Mouse (Mus musculus) cerebellum, adult 18-20 months (tissue): ENCODE measurements around the gene Skp1a.

Experiments
- DNase-seq, 2 experiments: peaks; one replicate each; pipeline ENCODE4 v3.0.0; 2021

Gene Skp1a

DNA sequence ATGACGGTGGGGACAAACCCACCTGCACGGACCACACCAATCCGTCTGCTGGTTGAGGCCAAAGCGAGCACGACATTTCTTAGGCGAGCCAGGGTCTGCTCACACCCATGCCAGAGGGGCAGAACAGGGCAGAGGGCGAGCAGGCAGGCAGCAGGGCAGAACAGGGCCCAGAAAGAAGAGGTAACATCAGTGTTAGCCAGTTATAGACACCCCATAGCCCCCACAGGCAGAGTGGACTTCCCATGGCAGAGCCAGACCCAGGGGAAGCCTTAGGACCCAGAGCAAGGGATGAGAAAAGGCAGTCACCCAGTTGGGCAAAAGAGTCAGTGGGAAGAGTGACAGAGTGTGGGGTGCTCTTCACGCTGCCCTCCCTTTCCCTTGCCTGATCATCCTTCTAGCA lies 23.3 kb downstream of the Skp1a start:
- DNase-seq, result no peak

DNA sequence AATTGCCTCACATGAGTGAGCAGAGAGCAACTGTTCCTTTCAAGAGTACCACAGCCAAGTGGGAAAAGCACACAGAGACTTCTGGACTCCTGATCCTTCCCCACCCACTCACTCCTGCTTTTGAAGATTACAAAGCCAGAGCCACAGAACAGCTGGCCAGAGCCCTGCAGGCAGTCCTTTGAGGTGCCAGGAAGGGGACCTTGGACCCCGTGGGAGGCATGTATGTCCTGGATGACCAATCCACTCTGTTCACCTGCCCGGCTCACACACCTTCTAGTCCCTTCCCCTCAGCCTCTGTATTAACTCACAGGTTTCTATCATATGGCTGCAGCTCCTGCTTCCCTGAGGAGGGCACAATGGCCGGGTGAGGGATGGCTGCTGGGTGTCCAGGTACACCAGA lies 25.6 kb downstream of the Skp1a start:
- no peak for DNase-seq

DNA sequence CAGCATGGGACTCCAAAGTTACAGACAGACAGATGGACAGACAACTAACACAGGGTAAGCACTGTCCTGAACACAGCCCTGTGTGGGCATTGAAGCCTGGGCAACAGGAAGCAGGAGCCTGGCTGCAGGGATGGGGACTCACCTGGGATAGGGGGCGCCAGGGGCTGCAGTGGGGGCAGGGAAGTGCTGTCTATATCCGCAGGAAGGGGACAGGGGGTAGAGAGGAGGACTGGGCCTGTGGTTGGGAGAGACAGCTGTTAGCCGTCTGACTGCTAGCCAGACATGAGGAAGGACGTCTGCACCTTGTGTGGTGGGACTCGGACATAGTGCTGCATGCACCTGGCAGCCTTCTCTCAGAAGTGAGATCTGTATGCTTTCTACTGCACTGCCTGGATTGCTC lies 26.9 kb downstream of the Skp1a start:
- no peak for DNase-seq

DNA sequence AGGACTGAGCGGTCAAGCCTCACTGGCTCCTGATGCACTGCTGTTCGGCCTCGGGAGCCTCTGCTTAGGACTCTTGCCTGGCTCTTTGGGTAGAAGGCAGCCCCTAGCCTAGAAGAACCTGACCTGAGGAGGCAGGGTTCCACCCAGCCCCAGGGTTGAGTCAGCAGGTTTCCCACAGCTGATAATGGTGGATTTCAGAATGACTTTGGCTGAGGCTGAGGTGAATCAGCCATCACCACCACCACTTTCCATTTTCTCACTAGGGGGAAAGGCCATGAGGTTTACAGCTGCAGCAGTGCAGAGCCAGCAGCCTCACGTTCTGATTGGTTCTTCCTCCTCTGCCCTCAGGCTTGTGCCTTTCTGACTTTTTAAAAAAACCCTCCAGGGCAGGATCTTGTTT lies 29.1 kb downstream of the Skp1a start:
- no peak for DNase-seq

DNA sequence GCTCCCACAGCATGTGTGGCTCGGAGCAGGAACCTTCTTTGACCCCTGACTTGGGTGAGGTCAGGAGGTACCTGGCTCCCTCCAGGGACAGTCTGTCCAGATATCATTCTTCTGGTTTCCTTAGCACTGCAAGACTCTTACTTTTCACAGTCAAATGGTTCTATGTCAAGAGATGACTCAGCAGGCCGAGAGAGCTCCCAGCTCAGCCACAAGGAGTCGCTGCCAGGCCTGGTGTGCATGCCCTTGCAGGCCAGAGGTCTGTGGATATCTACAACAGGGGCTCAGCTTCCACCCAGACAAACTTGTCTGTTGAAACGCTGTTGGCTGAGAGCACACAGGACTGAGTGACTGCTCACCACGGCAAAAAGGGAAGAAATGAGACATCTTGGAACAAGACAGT lies 30.1 kb downstream of the Skp1a start:
- no peak for DNase-seq

DNA sequence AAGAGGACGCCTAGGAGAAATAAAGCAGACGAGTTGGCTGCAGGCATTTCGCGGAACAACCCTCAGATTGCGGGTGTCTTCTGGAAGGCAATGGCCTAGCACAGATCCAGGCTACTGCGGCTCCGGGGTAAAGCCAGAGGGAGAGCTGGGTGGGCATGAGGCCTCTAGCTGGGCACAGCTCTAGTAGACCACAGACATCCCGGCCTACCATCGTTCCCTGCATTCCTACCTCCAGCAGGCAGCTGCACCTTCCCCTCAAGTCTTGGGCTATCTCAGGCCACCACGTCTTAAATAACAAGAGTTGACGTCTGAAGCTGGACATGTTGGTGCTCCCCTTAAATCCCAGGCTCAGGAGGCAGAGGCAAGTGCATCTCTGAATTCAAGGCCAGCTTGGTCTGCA lies 30.5 kb downstream of the Skp1a start:
- no peak for DNase-seq

GRCm38 (mm10) chr11:52264871-52265270 lies 33.1 kb downstream of the Skp1a start:
- DNase-seq, result no peak

GRCm38 (mm10) chr11:52265616-52266307 lies 34.0 kb downstream of the Skp1a start:
- DNase-seq, result no peak

GRCm38 (mm10) chr11:52267271-52267670 lies 35.5 kb downstream of the Skp1a start:
- no peak for DNase-seq

GRCm38 (mm10) chr11:52268104-52268835 lies 36.5 kb downstream of the Skp1a start:
- DNase-seq, result no peak

DNA sequence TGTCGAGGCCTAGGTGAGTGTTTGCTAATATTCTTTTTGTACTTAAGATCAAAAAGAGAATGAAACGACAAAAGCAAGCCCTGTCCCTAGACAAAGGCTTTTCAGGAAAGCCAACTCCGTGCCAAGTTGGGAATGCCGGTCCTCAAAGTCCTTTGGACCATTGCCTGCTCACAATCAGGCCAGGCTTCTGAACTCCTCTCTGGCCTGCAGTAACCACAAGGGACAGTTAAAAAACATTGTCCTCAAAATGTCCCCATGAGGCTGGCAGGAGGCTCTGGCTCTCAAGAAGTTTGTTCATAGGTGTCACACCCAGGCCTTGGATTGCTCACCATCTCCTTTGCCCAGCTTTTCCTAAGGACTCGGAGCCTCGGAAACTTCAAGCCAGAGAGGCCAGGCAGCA lies 38.0 kb downstream of the Skp1a start:
- DNase-seq, result no peak

- no peak for DNase-seq
Measured at GRCm38 (mm10) chr11:52271765-52272495, 40.1 kb downstream of the Skp1a start.

GRCm38 (mm10) chr11:52272619-52273018 lies 40.8 kb downstream of the Skp1a start:
- DNase-seq, result no peak

GRCm38 (mm10) chr11:52273183-52273941 lies 41.6 kb downstream of the Skp1a start:
- no peak for DNase-seq

GRCm38 (mm10) chr11:52273942-52274330 lies 42.1 kb downstream of the Skp1a start:
- DNase-seq, result no peak

DNA sequence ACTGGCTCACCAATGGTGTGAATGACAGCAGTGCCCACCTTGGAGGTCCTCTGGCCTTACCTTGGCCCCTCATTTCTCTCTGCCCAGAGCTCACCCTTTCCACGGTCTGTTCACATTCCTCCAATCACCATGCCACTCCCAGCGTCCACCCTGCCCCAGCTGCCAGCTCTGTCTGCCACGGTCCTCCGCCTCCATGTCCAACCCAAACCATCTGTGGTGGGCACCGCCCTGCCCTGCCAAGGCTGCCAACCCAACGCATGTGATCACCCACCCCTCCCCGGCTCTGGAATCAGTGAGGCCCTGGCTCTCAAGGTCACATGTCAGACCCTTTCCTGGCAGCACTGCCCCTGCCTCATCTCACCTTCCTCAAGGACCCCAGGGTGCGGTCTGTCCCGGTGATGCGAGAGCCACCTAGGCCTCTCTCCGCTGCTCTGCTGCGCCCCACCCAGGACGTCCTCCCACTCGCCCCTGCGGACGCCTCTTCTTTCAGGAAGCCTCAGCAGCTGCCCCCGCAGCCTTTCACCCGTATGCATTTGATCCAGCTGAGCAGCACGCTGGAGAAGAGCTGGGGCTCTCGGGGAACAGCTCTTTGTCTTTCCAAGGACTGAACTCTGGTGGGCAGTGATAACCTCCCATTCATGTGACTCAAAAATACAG lies 42.8 kb downstream of the Skp1a start:
- no peak for DNase-seq

- DNase-seq, result no peak
Measured at GRCm38 (mm10) chr11:52275366-52275765, 43.6 kb downstream of the Skp1a start.

DNA sequence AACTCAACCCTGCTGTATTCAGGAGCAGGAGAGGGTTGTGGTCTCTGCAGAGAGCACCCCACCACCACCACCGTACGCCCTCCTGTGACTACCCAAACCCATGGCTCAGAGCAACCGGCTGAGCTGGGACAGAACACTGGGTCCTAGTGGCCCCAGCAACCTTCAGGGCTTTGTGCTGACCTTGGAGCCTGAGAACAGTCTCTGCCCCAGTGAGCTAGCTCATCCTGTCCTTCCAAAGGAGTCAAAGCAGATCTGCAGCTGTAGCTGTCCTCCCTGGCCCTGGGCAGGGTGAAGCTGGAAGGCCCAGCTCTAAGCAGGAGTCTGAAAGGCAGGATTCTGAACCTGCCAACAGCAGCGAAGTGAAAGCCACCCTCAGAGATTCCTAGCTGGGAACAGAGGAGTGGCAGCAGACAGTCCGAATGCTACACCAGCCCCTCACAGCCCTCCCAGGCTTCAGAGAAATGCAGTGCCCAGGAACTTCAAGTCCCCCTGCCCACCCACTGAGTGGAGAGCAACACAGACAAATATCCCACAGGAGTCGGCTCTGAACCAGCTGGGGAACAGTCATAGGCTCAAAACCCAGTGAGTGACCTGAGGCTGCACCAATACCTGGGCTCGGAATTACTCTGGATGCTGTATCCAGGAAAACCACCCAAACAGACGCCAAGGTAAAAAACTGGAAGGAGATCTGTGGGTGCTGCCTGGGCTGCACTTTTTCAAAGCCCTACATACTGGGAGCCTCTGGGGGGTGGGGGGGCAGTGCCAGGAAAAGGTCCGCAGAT lies 44.2 kb downstream of the Skp1a start:
- no peak for DNase-seq

- no peak for DNase-seq
Measured at GRCm38 (mm10) chr11:52276961-52277391, 45.2 kb downstream of the Skp1a start.

DNA sequence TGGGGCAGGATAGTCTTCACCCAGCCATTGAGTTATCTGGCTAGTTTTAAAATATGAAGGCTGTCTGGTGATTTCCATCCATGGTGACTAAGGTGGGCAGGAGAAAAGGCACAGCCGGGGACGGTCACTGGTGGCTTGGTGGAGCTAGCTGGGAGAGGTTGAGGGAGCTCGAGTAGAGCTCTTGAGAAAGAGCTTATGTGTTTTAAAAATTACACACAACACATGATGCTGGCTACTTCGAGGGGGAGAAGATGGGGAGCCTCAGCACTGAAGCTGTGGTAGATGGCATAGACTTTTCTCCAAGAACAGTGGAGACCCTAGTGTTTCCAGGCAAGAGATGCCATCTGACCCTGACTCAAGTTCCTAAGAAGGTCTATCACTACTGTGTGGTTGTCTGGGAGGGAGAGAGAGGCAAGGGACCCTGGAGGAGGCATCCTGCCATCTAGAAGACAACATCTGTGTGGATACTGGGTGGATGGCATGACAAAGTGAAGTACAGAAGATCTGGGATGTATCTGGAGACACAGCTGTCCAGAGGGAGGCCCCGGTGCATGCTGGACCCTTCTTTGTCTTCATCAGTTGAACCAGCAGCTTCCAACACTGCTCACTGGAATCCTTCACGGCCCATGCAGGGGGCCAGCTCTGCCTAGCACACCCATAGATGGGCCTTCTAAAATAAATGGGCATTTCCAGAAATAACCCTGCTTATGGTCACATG lies 45.8 kb downstream of the Skp1a start:
- DNase-seq, result no peak

DNA sequence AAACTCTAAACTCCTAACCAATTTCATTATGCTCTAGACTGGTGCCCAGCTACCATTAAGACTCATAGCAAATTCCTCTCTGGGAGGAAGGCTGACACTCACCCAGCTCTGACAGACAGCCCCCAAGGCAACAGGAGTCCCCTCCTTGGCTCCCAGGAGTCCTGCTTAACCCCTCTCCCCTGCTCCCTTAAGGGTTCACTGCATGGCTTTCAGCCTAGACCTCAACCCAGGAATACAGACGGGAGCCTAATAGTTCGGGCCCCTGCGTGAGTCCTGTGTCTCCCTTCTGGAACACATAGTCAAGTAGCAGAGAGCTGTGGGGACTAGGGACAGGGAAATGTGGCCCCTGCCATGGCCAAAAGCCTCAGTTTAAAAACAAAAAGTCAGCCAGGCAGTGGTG lies 46.4 kb downstream of the Skp1a start:
- no peak for DNase-seq
